Mouse (Mus musculus) testis, adult 2 months (tissue): ENCODE results near the gene Eya4. TPM values are rescaled to one million over a fixed set of nuclear protein-coding genes. Genes with fewer than 3 reads are reported as not detected.

Source experiments
- H3K27ac ChIP-seq: fragments of 200-500 bp; 2 replicates; pipeline ENCODE4 v1.5.1; 2012; ENCODE audit warnings: low read depth, low read length; ENCODE audit not compliant: control insufficient read depth, insufficient read depth
- H3K27me3 ChIP-seq: fragments of 200-500 bp; 2 replicates; pipeline ENCODE4 v1.6.1; 2012; ENCODE audit warnings: mild to moderate bottlenecking, low read length, moderate library complexity; ENCODE audit not compliant: control insufficient read depth, insufficient read depth
- H3K36me3 ChIP-seq: fragments of 200-500 bp; 2 replicates; pipeline ENCODE4 v1.6.1; 2012; ENCODE audit warnings: mild to moderate bottlenecking, low read length; ENCODE audit not compliant: control insufficient read depth, insufficient read depth
- H3K4me1 ChIP-seq: fragments of 200-500 bp; 2 replicates; pipeline ENCODE4 v1.6.1; 2012; ENCODE audit warnings: low read length; ENCODE audit not compliant: control insufficient read depth, insufficient read depth
- H3K4me3 ChIP-seq: fragments of 200-500 bp; 2 replicates; pipeline ENCODE4 v1.5.1; 2012; ENCODE audit warnings: low read depth, mild to moderate bottlenecking, low read length, moderate library complexity, mixed read lengths; ENCODE audit not compliant: control insufficient read depth
- CTCF ChIP-seq: fragments of 200-500 bp; IDR thresholded peaks from 2 replicates; pipeline ENCODE4 v1.5.1; 2012; ENCODE audit warnings: low read depth, mild to moderate bottlenecking, inconsistent platforms, low read length, moderate library complexity; ENCODE audit not compliant: control insufficient read depth, insufficient read depth, insufficient replicate concordance
- POLR2A ChIP-seq: fragments of 200-500 bp; IDR thresholded peaks from 2 replicates; pipeline ENCODE4 v1.6.1; 2012; ENCODE audit warnings: low read depth, mild to moderate bottlenecking, inconsistent platforms, low read length, moderate library complexity; ENCODE audit not compliant: control insufficient read depth
- polyA plus RNA-seq: library from polyadenylated mRNA; depleted of rRNA; stranded (reverse); fragments of >200 nt; gene quantifications from 2 replicates; pipeline ENCODE4 v1.2.3, GENCODE M21; 2012

Gene Eya4
- polyA plus RNA-seq, 1 experiment, result 59.6 TPM

GRCm38 (mm10) chr10:23116786-23117410, 233.7 kb downstream of the Eya4 start:
- Histone ChIP-seq H3K4me3 (no peak overlapping the region), H3K36me3 (no peaks in the 10 kb centered on the region), H3K4me1 (no peaks in the 10 kb centered on the region), H3K27me3 (no peaks in the 10 kb centered on the region), H3K27ac (no peak overlapping the region)
- TF ChIP-seq CTCF (peak; percentile 68; the same call in 1 of the 2 replicates), POLR2A (no peak)

GRCm38 (mm10) chr10:23116063-23116462, 234.5 kb downstream of the Eya4 start:
- H3K27ac ChIP-seq, result no peak overlapping the region
- no peaks in the 10 kb centered on the region for H3K4me1 ChIP-seq
- TF ChIP-seq CTCF (no peak), POLR2A (no peak)
- H3K27me3 ChIP-seq, result no peaks in the 10 kb centered on the region
- H3K36me3 ChIP-seq, result no peaks in the 10 kb centered on the region
- no peak overlapping the region for H3K4me3 ChIP-seq

- Histone ChIP-seq H3K4me1 (no peaks in the 10 kb centered on the region), H3K27ac (no peak overlapping the region), H3K36me3 (no peaks in the 10 kb centered on the region), H3K27me3 (no peaks in the 10 kb centered on the region), H3K4me3 (no peak overlapping the region)
- TF ChIP-seq POLR2A (no peak), CTCF (no peak)
Observed at GRCm38 (mm10) chr10:23115321-23115720, 235.3 kb downstream of the Eya4 start.

DNA sequence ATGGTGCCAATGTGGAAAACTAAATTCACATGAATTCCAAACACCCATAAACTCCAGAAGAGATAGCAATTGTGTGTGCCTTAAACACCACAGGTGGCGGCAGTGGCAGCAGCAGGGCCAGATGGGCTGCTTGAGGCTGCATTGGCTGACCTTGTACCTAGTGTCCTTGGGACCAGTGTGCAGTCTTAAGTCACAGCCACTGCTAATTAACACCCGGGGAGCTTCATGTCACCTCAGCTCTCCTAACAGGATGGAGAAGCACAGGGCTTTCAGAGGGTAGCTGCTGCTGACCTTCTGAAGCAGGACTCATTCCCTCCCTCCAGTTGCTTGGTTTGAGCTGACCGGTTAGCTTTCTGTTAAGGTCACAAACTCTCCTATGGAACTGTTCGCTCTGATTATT, 242.5 kb downstream of the Eya4 start:
- H3K27ac ChIP-seq, result no peak overlapping the region
- H3K4me1 ChIP-seq, result no peaks in the 10 kb centered on the region
- TF ChIP-seq POLR2A (no peak), CTCF (no peak)
- no peaks in the 10 kb centered on the region for H3K36me3 ChIP-seq
- H3K27me3 ChIP-seq, result no peaks in the 10 kb centered on the region
- no peak overlapping the region for H3K4me3 ChIP-seq

GRCm38 (mm10) chr10:23092517-23092916, 258.1 kb downstream of the Eya4 start:
- H3K27me3 ChIP-seq, result no peaks in the 10 kb centered on the region
- TF ChIP-seq CTCF (no peak), POLR2A (no peak)
- no peak overlapping the region for H3K4me3 ChIP-seq
- H3K36me3 ChIP-seq, result no peaks in the 10 kb centered on the region
- no peaks in the 10 kb centered on the region for H3K4me1 ChIP-seq
- no peak overlapping the region for H3K27ac ChIP-seq

DNA sequence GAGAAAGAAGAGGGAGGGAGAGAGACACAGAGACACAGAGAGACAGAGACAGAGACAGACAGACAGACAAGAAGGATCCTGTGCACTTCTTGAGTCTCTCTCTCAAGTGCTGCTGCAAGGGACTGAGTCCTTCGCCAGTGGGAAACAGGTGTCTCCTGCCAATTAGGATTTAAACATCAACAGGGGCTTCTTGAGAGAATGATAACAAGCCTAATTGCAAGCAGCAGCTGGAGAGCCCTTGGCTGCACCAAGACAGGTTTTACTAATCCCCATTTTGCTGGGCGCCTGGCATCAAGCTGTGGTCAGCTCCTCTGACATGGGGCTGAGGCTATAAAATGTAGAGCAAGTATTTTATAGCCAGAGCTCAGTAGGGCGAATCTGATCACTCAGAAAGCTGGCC, 259.0 kb downstream of the Eya4 start:
- Histone ChIP-seq H3K27ac (no peak overlapping the region), H3K36me3 (no peaks in the 10 kb centered on the region), H3K4me1 (no peaks in the 10 kb centered on the region; the same call in 1 of the 2 replicates), H3K27me3 (no peaks in the 10 kb centered on the region), H3K4me3 (no peak overlapping the region)
- TF ChIP-seq CTCF (no peak), POLR2A (no peak)

DNA sequence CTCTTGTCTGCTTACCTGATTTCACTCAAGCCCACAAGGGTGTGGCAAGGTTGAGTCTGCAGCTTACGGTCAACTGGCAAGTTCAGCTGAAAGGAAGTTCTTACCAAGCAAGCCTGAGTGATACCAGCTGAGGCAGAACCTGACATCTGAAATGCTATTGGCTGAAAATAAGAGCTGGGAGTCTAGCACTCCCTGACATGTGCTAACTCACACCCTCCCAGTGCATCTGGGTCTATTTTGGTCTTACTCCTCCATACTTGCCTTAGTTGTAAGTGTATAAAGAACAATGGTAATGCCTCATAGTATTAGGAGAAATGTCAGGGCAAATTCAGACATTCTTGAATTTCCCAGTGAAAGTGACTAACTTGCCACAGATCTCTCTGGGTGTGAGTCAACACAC, 260.3 kb downstream of the Eya4 start:
- TF ChIP-seq POLR2A (no peak), CTCF (no peak)
- Histone ChIP-seq H3K4me1 (no peaks in the 10 kb centered on the region; the same call in 1 of the 2 replicates), H3K27me3 (no peaks in the 10 kb centered on the region), H3K4me3 (no peak overlapping the region), H3K36me3 (no peaks in the 10 kb centered on the region), H3K27ac (no peak overlapping the region)

DNA sequence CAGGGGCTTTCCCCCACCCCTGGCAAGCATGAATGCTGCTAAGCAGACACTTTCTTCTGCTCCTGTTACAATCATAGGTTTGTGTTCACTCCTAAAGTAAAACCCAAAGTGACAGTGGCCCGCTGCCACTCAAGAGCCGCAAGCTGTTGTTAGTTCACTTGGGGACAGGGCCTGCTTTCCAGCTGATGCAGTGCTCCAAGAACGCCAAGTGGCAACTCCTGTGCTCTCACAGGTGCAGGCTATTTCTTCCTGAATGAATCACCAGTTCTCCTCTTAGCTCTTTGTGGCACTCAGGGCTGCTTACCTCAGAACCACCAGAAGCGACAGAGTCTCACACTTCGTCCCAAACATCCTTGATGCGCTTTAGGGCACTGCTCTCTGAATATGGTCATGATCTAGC, 261.3 kb downstream of the Eya4 start:
- H3K27me3 ChIP-seq, result no peaks in the 10 kb centered on the region
- no peaks in the 10 kb centered on the region for H3K36me3 ChIP-seq
- no peaks in the 10 kb centered on the region; the same call in 1 of the 2 replicates for H3K4me1 ChIP-seq
- no peak overlapping the region for H3K4me3 ChIP-seq
- TF ChIP-seq POLR2A (no peak), CTCF (no peak)
- no peak overlapping the region for H3K27ac ChIP-seq
